ENCODE assay signal across 8 mouse cellular contexts in genomic region chr9:86800600-86801163, GRCm38 (mm10). TPM values are rescaled to one million over a fixed set of nuclear protein-coding genes. Genes with fewer than 3 reads are reported as not detected.
DNase-seq lines count a peak whose midpoint lies in the region; ATAC-seq and TF ChIP-seq lines count a peak whose summit lies in the region.

No protein-coding gene starts in this region.

- peak; percentile 74 for TF ChIP-seq CTCF in intestine, postnatal 0 days (IDR thresholded peaks at IDR 0.05; ENCODE audit: low read depth)

- no peaks in the 10 kb centered on the region for H3K36me3 ChIP-seq in ES-E14 (ENCODE audit: control insufficient read depth, insufficient read depth, low read length, poor library complexity, severe bottlenecking)
- no peaks in the 10 kb centered on the region for H3K36me3 ChIP-seq in intestine, postnatal 0 days (ENCODE audit: control insufficient read depth, insufficient read depth)

- H3K27me3 ChIP-seq in intestine, postnatal 0 days (replicated peaks; ENCODE audit: control insufficient read depth, insufficient read depth, low read length): no peaks in the 10 kb centered on the region

- in situ Hi-C loops in ES-E14 (cut with MboI; ENCODE audit: low sequenced_read_pairs in 2 of 2, unreplicated experiment in 2 of 2): no loop called here

- H3K4me1 ChIP-seq in ES-E14 (ENCODE audit: control insufficient read depth in 2 of 2, insufficient read depth in 2 of 2, low read length in 2 of 2, poor library complexity in 1 of 2): no peaks in the 10 kb centered on the region
- no peaks in the 10 kb centered on the region for H3K4me1 ChIP-seq in intestine, postnatal 0 days (replicated peaks; ENCODE audit: control insufficient read depth, insufficient read depth, low read length)

- no peak overlapping the region for H3K4me2 ChIP-seq in intestine, postnatal 0 days (replicated peaks; ENCODE audit: low read depth)

- no peak overlapping the region for H3K27ac ChIP-seq in ES-E14 (ENCODE audit: insufficient read depth, low read depth, low read length, poor library complexity, severe bottlenecking)
- no peak overlapping the region for H3K27ac ChIP-seq in intestine, postnatal 0 days (ENCODE audit: low read depth, low read length)

- no peaks in the 10 kb centered on the region for H3K9me3 ChIP-seq in ES-E14 (ENCODE audit: control insufficient read depth, insufficient read depth, low read depth, low read length)
- H3K9me3 ChIP-seq in intestine, postnatal 0 days (ENCODE audit: control insufficient read depth): no peaks in the 10 kb centered on the region

- peak; percentile 45 for DNase-seq in heart, adult 11 months
- DNase-seq in heart, adult 9 months (ENCODE audit: low spot score in 2 of 2): no peak
- peak; percentile 56 for DNase-seq in ES-E14 (ENCODE audit: low read depth, low spot score)
- DNase-seq in embryo, embryonic 10.5 days (ENCODE audit: low spot score): peak; percentile 79
- DNase-seq in neural tube, embryonic 10.5 days (ENCODE audit: extremely low spot score, low spot score): peak; percentile 21
- DNase-seq in layer of hippocampus, adult 18-20 months (ENCODE audit: low spot score in 2 of 2): no peak
- DNase-seq in left cerebral cortex, postnatal 36 days (ENCODE audit: low spot score in 2 of 2): no peak

- intact Hi-C loops in left cerebral cortex, postnatal 36 days (cut with DNase I): loop anchor here (5.0 kb wide), 1 partner anchor 208 kb away; no protein-coding TSS in a partner anchor

- ATAC-seq in intestine, postnatal 0 days: no peak

- H3K9ac ChIP-seq in ES-E14 (ENCODE audit: insufficient read depth, low read depth, low read length, poor library complexity, severe bottlenecking): no peak overlapping the region
- no peak overlapping the region for H3K9ac ChIP-seq in intestine, postnatal 0 days (ENCODE audit: low read depth, low read length)

- 23% methylated on average over 3 of the region's 3 CpGs for WGBS in intestine, postnatal 0 days

- H3K4me3 ChIP-seq in ES-E14 (ENCODE audit: insufficient read depth in 1 of 2, low read depth in 1 of 2, low read length in 2 of 2, poor library complexity in 1 of 2, severe bottlenecking in 1 of 2): no peak overlapping the region
- H3K4me3 ChIP-seq in intestine, postnatal 0 days (ENCODE audit: low read depth, low read length): no peak overlapping the region

TF ChIP-seq in ES-E14, 5 proteins besides CTCF, POLR2A, EP300 and RAD21:
- peak; percentile 89 for TF ChIP-seq ZNF384 (IDR thresholded peaks at IDR 0.05; ENCODE audit: low read depth, low read length)
- no peak for TF ChIP-seq MAFK (IDR thresholded peaks at IDR 0.05; ENCODE audit: insufficient read depth, low read depth, low read length)
TF ChIP-seq in ES-E14: peak in this region for 1.

RNA-seq across cellular contexts. Expression of gene Prss35, which starts 57.2 kb away (rescaled TPM):
- 6.0 and 9.4 TPM in 2 replicates for total RNA-seq in ES-E14 (2012; rRNA removed)
- polyA plus RNA-seq in intestine, postnatal 0 days (2015; fragmentation: Nextera tagmentation; extraction: Ambion mirVana): 4.8 TPM in 2 replicates
- 1 to 10 TPM; 4.9 to 5.0 TPM for total RNA-seq in layer of hippocampus, adult 18-20 months (2021)
- 1 to 10 TPM; 2.3 to 3.6 TPM for total RNA-seq in left cerebral cortex, postnatal 36 days (2021)

Comparison
In these comparisons a context has a peak if more than half of its experiments do, and no peak if none do; other contexts are left out.
1. DNase-seq: peak in heart, adult 11 months (single experiment), ES-E14 (single experiment), embryo, embryonic 10.5 days (single experiment) and neural tube, embryonic 10.5 days (single experiment); none in heart, adult 9 months (0 of 2), layer of hippocampus, adult 18-20 months (0 of 2) and left cerebral cortex, postnatal 36 days (0 of 2).